Mouse (Mus musculus) induced T-regulatory cell, adult 2 months (primary cell): ENCODE data around the gene Wdr70.

Experiments used
- DNase-seq: peaks from one replicate; pipeline ENCODE4 v3.0.0-alpha.2; 2012; ENCODE audit warnings: low read depth

The Wdr70 gene

DNA sequence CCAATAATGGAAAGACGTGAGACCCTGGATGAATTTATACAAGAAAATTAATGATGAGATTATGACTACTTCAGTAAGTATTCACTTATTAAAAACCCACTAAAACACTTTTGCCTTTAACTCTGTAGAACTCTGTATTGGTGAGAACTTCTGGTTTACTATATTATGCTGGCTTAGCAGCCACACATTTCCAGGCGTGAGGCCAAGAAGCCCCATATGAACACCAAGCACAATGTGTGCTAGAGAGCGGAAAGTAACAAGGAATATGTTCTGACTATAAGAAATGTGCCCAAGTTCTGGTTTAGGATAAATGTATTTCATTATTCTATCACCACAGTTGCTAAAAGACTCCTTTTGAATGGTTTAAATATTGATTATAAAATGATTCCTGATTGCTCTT lies 68.4 kb downstream of the Wdr70 start:
- no peak for DNase-seq

DNA sequence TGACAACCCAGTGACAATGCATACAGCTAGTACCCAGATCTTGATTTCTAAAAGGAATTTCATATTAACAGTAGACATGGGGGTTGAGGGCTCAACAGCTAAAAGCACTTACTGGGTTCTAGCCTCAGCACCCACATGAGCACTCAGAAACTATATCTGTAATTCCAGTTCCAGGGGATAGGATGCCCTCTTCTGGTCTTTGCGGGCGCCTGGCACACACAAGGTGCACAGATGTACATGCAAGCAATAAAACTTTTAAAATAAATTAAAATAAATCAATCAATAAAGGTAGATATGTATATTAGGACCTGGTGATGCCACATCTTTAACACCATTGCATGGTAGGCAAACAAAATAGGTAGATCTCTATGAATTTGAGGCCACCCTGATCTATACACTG lies 71.5 kb downstream of the Wdr70 start:
- DNase-seq = no peak

DNA sequence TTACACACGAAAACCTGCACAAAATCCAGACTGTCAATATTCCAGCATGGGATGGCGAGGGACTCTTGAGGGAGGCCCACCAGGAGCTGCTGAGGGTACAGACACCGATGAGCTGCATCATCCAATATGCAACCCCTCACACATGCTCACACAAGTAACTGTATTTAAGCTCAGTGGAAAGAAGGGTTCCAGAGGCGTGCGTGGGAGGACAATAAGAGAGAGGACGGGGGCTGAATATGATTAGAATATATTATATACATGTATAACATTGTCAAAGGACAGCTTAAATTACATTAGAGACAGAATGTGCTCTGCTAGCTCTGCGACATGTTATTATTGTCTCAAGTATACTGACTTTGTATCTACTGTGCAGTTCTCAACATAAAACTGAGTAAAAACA lies 87.6 kb downstream of the Wdr70 start:
- DNase-seq = no peak

DNA sequence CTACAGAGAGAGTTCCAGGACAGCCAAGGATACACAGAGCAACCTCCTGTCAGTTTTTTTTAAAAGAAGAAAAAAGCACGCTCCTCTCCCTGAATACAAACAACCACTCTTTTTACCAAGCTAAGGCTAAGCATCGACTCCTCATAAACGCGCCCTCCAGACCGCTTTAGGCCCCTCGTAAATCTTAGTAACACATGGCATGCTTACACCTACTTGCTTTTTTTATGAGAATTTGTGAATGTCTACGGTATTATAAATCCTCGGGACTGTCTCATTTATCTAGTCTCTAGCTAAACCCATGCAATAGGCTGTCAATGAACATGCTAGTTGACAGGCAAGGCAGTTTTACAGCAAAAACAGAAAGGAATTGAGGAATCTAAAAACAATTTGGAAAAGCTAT lies 91.6 kb downstream of the Wdr70 start:
- no peak for DNase-seq

DNA sequence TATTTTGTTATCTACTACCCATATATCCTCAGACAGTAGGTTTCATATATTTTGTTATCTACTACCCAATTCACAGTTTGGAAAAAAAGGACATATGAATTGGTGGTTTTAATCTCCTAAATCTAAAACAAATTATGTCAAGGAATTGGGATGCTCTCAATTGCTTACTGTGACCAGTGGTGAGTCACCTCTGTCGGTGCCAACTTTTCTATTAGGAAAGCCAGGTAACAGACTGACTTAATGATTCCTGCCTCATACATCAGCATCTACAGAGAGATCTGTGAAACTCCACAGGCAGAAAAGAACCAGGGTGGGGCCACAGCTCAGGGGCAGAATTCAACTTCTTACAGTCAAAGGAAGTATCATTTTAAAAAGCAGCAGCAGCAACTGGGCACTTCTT lies 93.0 kb downstream of the Wdr70 start:
- no peak for DNase-seq

DNA sequence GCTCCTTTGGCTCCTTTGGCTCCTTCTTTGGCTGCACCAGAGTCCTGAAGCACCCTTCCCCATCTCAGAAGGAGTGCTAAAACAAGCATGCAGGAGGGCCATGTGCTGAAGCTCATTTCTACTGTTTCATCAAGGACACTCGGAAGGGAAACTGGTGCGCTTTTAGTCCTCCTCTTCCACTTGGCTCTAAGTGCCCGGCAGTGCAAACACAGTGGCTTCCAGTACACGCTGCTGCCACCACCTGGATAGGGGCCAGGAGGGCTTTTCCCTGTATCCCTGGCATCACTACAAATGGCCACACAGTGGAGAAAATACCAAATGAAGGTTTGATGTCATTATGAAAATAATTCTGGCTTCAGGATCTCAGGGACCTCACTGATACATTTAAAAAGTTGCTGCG lies 93.5 kb downstream of the Wdr70 start:
- DNase-seq = no peak

DNA sequence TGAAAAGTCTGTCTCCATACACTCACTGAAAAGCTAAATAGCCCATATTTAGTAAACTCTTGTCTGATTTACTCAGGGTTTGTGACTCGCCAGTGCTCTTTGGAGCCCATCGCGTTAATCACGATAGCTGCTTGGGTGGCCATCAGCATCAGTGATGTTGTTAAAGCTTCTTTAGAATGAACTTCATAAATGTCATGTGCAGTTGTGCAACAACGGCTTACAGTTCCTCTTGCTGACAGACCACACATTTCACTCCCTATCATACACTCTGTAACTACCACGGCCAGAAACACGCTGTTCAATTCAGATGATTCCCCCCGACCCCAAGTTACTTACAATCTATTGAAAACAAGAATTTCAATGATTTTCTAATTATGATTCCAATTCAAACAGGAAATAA lies 95.2 kb downstream of the Wdr70 start:
- DNase-seq = no peak

DNA sequence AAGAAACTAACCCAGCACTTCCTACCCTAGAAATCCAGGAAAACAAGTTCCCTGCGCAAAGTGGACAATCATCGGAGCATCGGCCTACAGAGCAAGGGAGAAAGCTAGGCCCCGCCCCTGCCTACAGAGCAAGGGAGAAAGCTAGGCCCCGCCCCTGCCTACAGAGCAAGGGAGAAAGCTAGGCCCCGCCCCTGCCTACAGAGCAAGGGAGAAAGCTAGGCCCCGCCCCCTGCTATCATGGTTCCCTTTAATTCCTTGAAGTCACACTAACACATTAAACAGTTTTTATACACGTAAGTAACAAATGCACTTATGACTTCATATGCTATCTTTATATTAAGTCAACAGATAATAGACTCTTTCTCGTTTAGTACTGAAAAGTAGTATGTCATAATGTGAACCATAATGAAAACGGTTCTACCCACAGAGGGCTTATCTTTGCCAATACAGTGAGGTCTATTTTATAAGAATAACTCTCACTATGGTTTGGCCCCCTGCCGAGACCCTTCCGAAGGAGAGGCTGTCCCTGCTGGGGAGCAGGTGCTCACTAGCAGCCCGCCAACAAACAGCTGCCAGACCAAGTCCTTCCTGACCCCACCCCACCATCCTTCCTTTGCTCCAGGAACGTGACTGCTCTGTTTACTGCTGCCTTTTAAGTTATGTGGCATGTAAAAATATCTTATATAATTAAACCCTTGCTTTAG lies 100.0 kb downstream of the Wdr70 start:
- DNase-seq = peak; percentile 25

DNA sequence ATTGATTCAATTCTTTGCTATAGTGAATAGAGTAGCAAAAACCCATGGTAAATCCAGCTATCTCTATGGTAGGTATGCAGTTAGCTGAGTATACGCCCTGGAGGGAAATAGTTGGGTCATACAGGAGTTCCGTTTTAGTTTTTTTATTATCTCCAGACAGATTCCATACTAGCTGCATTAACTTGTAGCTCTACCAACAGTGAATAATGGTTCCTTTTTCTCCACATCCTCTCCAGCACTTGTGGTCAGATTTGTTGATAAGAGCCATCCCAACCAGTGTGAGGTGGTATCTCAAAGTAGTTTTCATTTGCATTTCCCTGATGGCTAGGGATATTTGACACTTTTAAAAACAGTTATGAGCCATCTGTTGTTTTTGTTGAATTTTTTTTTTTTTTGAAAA lies 100.9 kb downstream of the Wdr70 start:
- DNase-seq = no peak

DNA sequence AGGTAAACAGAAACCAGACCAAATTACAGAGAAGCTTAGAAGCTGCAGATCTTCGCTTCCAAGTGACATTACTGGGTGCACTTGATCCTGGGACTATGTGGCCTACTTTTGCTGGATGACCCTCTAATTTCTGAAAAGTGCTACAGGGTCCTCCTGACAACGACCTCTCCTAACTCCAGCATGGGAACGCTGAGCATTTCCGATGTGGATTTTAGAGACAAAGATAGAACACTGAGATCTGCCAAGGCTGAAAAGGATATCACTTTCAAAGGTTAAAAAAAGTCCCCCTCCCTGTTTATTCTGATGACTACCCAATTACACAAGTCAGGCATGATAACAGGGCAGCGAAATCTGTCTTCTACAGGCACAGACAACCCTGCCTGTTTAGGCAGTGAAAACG lies 105.3 kb downstream of the Wdr70 start:
- DNase-seq = no peak

DNA sequence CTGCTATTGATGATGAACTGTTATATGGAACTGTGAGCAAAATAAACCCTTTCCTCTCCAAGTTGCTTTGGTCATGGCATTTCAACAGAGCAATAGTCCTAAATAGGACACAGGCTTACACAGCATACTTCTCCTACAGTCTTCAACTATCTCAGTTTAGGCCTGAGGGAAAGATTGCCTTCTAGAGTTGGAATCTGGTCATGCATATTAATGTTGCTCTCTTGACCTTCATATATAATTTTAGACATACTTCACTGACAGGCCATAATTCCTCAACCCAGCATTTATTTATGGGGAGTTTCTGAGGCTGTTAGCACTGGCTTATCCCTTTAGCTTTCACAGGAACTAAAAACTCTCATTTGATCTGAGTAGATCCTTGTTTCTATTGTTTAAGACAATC lies 108.9 kb downstream of the Wdr70 start:
- DNase-seq = no peak

DNA sequence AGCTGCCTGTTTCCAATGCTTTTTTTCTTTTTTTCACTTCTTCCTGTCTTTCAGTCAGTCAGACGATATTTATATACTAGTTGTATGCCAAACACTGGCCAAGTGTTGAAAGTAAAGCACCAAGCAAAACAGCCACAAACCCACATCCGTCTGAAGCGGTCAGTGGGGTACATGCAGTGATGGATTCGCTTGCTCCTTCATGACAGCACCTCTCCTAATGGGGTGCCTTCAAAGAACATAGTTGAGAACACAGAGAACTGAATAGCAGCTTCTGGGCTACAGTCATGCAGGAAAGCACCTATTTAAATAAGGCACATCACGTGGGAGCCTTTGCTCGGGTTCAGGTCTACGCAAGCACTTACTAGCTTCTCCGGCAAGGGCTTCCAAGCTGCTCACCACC lies 111.6 kb downstream of the Wdr70 start:
- DNase-seq = peak; percentile 17

DNA sequence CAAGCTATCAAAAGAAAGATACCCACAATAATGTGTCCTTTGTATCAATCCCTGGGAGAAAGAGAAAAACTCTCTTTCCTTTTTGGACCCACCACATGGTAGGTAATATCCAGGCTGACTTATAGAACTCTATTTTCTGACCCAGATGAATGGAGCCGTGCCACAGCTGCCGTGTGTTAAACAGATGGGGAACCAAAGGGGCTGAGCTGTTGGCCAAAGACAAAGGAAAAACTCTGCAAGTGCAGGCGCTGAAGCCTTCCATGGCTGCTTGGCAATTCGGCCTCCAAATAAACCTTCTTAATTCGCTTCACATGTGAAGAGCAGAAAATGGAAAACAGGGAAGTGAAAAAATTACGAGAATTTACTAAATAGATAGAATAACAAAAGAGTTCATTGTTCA lies 112.7 kb downstream of the Wdr70 start:
- DNase-seq = no peak

DNA sequence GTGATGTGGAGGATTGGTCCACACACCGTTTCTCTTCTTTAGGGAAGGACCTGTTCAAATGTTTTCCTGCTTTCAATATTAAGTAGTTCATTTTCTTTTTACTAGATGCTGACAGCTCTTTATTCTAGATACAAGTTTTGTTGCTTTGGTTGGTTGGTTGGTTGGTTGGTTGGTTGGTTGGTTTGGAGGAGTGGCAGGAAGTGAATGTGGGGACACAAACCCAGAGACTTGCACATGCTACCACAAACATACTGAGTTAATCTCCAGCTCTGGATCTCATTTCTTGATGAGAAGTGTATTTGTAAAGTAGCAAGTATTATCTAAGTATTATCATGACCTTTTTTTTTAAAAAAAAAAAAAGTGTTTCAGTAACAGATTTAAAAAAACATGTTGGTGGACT lies 120.4 kb downstream of the Wdr70 start:
- DNase-seq = peak; percentile 28

DNA sequence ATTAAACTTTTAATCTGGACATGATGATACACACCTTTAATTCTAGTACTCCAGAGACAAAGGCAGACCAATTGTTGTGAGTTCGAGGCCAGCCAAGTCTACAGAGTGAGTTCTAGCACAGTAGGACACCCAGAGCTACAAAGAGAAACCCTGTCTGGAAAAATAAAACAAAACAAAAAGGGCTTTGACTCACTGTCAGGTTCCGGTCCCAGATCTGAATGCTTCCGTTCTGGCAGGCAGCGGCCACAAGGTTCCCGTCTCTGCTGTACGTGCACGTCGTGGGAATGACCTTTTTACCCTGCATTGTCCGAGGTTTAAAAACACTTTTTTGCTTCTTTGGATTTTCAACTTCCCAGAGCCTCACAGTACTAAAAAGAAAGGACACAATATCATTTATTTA lies 122.2 kb downstream of the Wdr70 start:
- DNase-seq = no peak

DNA sequence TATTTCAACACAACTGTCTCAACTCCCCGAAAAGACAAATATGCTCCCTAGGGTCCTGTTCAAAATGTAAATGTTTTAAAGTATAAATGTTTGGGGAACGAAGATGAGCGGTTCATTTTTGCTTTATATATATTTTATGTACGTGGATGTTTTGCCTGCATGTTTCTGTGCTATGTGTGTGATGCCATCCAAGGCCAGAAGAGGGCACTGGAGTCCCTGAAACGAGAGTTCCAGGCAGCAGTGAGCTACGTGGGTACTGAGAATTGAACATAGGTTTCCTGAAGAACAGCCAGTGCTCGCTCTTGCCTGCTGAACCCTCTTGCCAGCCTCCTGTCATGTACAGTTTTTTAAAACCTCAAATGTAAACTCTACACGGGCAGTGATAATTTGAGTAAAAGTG lies 124.6 kb downstream of the Wdr70 start:
- DNase-seq = peak; percentile 45

DNA sequence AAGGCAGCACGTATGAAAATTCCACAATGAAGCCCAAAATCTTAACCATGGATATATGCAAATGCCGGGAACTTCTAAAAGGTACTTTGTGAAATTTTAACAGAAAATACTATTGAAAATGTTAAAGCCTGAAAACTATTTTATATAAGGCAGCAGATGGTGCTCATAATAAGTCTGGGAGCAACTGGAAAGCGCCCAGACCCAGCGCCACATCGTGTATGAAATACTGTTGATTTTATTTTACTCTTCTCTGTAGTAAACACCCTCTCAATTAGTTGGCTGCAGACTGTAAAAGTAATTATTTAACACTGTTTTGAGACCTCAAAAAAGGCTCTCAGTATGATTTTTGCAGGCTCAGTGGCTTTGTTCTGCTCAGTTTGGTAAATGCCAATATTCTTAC lies 126.5 kb downstream of the Wdr70 start:
- no peak for DNase-seq

DNA sequence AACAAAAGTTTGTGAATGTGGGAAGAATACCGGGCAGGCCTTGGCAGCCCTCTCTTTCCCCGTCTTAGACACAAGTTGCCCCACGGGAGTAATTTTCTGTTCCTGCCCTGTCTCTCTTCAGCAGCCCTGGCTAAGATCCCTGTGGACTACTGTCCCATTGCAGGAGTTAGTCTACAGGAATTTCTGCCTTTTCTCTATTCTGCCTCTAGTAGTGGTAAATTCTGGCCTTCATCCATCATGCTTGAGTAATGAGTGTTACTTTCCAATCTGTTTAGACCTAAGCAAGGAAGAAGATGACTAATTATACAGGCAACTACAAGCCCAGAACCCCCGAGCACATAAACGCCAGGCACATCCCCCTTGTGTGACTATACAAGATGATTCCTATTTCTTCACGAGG lies 136.2 kb downstream of the Wdr70 start:
- no peak for DNase-seq

DNA sequence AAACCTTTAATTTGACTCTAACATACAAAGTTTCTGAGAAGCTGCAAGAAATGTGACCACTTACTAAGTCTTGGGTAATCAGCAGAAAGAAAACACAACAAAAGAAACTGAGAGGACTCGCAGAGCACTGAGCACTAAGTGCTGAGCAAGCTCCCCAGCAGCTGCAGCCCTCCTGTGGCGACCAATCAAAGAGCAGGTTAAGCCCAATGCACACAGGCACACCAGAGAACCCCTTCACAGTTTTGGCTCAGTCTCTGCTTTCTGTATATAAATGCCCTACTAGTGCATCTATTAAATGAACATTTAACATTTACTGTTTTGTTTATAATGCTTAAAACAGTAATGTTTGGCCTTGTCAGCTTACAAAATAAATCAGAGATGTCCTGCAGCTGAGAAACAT lies 137.5 kb downstream of the Wdr70 start:
- DNase-seq = no peak

DNA sequence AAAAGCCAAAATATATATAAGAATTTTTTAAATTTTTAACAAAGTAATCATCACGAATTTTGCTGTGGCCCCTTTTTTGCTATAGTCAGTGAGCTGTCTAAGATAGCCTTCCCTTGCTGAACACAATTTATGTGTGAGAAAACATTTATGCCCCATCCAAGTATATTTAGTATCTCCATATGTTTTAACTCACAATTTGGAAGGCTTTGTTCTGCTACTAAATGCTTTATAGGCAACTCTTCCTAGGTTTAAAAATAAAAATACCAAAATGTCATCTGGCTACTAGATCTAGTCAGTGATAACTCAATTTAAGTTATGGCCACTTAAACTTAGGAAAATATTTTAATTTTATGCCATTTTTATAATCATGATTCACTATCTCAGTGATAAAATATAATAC lies 142.1 kb downstream of the Wdr70 start:
- DNase-seq = no peak

DNA sequence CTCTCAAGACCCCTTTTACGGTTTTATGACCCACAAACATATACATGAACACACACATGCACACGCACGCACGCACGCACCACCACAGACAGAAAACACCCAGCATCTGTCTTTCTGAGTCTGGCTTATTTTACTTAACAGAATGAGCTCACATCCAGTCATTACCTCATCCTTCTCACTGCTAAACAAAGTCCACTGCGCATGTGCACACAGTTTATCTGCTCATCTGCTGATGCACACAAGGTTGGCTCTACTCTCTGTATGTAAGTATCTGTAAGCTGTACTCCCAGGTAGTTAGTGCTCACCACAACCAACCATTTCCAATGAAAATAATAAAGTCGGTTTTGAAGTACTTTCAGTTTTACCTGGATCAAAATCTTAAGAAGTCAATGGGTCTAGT lies 148.4 kb downstream of the Wdr70 start:
- no peak for DNase-seq

DNA sequence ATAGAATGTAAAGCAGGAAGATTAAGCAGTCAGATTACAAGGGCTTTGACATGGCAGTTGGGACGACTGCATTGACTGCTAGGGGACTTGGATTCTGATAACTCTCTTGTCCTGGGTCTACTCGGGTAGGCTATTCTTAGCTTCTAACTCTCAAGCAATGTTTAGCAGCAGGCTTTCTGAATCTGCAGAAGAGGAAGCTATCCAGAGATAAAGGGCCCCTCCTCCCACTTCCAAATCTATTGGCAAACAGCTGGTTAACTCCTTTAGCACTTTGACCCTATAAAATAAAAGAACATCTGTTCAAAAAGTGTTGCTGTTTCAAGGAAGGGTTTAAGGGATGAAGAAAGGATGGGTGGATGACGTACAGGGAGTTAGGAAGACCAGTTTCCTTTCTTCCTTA lies 157.3 kb downstream of the Wdr70 start:
- DNase-seq = no peak

DNA sequence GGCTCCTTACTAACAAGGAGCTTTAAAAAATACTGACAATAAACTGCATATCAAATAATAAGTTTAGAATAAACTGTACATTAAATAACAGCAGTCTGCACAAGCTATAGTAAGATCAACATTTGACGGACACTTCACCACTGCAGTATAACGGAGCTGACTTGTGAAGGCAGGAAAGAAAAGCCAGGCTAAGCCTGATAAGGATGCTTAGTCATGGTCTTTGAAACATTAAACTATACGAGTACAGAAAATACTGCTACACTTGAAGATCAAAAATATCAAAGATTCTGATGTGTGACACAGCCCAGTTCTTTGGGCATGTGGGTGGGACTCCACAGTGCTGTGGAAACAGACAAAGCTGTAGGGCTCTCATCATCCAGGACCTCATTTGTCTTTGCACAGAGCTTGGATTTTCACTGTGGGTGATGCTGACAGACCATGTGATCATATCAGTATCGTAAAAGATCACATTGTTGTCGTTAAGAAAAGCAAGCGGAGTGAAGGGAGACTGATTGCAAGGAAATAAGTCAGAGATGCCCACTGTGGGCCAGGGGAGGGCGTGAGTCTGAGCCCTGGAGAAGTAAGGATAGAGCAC lies 163.3 kb downstream of the Wdr70 start:
- DNase-seq = no peak

DNA sequence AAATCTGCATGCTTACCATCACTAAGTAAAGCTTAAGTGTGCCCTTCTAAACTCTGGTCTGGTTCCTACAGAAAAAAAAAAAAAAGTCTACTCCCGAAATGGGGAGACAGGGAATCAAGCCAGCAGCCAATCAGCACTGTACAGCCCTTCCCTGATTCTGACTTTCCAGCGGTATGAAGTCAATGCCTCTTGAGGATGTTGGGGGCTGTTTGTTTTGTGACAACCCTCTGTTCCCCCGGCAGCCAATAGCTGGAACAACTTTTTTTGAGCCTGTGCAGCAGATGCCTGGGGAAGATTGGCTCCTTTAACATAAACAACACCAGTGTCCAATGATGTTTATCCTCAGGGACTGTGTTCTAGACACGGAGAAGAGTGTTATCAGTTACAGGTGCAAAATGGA lies 164.4 kb downstream of the Wdr70 start:
- DNase-seq = no peak
